In genomic region chr3:55001677-55002076, GRCm38 (mm10) we compare ENCODE assay signal across 21 mouse cellular contexts. TPM values are rescaled to one million over a fixed set of nuclear protein-coding genes. Genes with fewer than 3 reads are reported as not detected.
DNase-seq lines count a peak whose midpoint lies in the region; ATAC-seq and TF ChIP-seq lines count a peak whose summit lies in the region.
"Had no signal": no experiment of that assay in that cellular context is flagged by ENCODE, and none has a peak within 500 bp of the region (broad histone marks: within the 10 kb centered on the region; RNA-seq: fewer than 3 reads in every experiment).

No protein-coding gene starts in this region.

- DNase-seq in hindbrain, embryonic 11.5 days (ENCODE audit: low spot score) = peak; percentile 13
- no peak for DNase-seq in hindbrain, embryonic 14.5 days (ENCODE audit: low spot score)
- no peak for DNase-seq in lung, embryonic 14.5 days
- no peak for DNase-seq in lung, postnatal 25 days (ENCODE audit: low spot score)
- peak; percentile 69 for DNase-seq in ZHBTc4 (ENCODE audit: low read depth, low spot score)
- DNase-seq in right cerebral cortex, postnatal 36 days (ENCODE audit: low spot score in 2 of 2) = no peak
- DNase-seq in c-Kit-positive CD71-positive TER-119-positive erythroid progenitor cells, embryonic 14.5 days (ENCODE audit: low spot score) = no peak
- DNase-seq: adrenal gland, postnatal 36 days; kidney, postnatal 14 days; layer of hippocampus, adult 9-11 months; lung, adult 2 months; retina, postnatal 1 day; spleen, adult 18-20 months; thymus, postnatal 25 days had no signal

- H3K4me3 ChIP-seq in hindbrain, embryonic 11.5 days (ENCODE audit: low read depth, low read length) = no peak overlapping the region
- no peak overlapping the region for H3K4me3 ChIP-seq in hindbrain, embryonic 14.5 days (replicated peaks; ENCODE audit: low read length)
- H3K4me3 ChIP-seq in lung, embryonic 14.5 days (ENCODE audit: low read depth, low read length) = no peak overlapping the region
- H3K4me3 ChIP-seq in ES-Bruce4 (ENCODE audit: low read depth, low read length) = no peak overlapping the region
- H3K4me3 ChIP-seq: heart, embryonic 12.5 days; limb, embryonic 13.5 days; midbrain, embryonic 12.5 days; stomach, embryonic 15.5 days had no signal

- H3K4me2 ChIP-seq in hindbrain, embryonic 11.5 days (replicated peaks; ENCODE audit: low read depth, low read length) = no peak overlapping the region
- no peak overlapping the region for H3K4me2 ChIP-seq in hindbrain, embryonic 14.5 days (replicated peaks)
- H3K4me2 ChIP-seq in lung, embryonic 14.5 days = no peak overlapping the region
- H3K4me2 ChIP-seq: heart, embryonic 12.5 days; limb, embryonic 13.5 days; midbrain, embryonic 12.5 days; stomach, embryonic 15.5 days had no signal

- peak; percentile 44 for TF ChIP-seq CTCF in lung, embryonic 14.5 days (IDR thresholded peaks at IDR 0.05; ENCODE audit: low read depth)
- TF ChIP-seq CTCF in ES-Bruce4 (IDR thresholded peaks at IDR 0.05; ENCODE audit: low read depth, low read length) = peak; percentile 4

- TF ChIP-seq EP300 in ES-Bruce4 (IDR thresholded peaks at IDR 0.05; ENCODE audit: insufficient read depth, low read depth, low read length) = no peak

- WGBS in hindbrain, embryonic 11.5 days = 67% methylated on average over 4 of the region's 4 CpGs
- WGBS in hindbrain, embryonic 14.5 days = 63% methylated on average over 4 of the region's 4 CpGs
- 59% methylated on average over 4 of the region's 4 CpGs for WGBS in lung, embryonic 14.5 days

- no peaks in the 10 kb centered on the region for H3K9me3 ChIP-seq in hindbrain, embryonic 11.5 days (ENCODE audit: control insufficient read depth, low read length)
- H3K9me3 ChIP-seq in hindbrain, embryonic 14.5 days (ENCODE audit: control insufficient read depth, low read length) = no peaks in the 10 kb centered on the region
- H3K9me3 ChIP-seq in lung, embryonic 14.5 days (ENCODE audit: low read depth, low read length) = no peaks in the 10 kb centered on the region
- no peaks in the 10 kb centered on the region for H3K9me3 ChIP-seq in ES-Bruce4 (replicated peaks; ENCODE audit: control insufficient read depth, insufficient read depth, low read length, poor library complexity, severe bottlenecking)
- H3K9me3 ChIP-seq: limb, embryonic 13.5 days; midbrain, embryonic 12.5 days; stomach, embryonic 15.5 days had no signal

- no peak for ATAC-seq in hindbrain, embryonic 11.5 days (ENCODE audit: low FRiP score)
- no peak for ATAC-seq in hindbrain, embryonic 14.5 days (ENCODE audit: low FRiP score)
- ATAC-seq in lung, embryonic 14.5 days (ENCODE audit: insufficient read depth) = no peak

- TF ChIP-seq POLR2A in ES-Bruce4 (IDR thresholded peaks at IDR 0.05; ENCODE audit: insufficient read depth, low read length) = no peak

- no peaks in the 10 kb centered on the region for H3K27me3 ChIP-seq in hindbrain, embryonic 11.5 days (ENCODE audit: control insufficient read depth, insufficient read depth, low read length)
- H3K27me3 ChIP-seq in hindbrain, embryonic 14.5 days (ENCODE audit: control insufficient read depth, insufficient read depth, low read length) = no peaks in the 10 kb centered on the region
- no peaks in the 10 kb centered on the region for H3K27me3 ChIP-seq in lung, embryonic 14.5 days (ENCODE audit: insufficient read depth, low read length)
- H3K27me3 ChIP-seq in ES-Bruce4 (ENCODE audit: control insufficient read depth, insufficient read depth, low read length, poor library complexity, severe bottlenecking) = no peaks in the 10 kb centered on the region
- H3K27me3 ChIP-seq: heart, embryonic 12.5 days; limb, embryonic 13.5 days; stomach, embryonic 15.5 days had no signal

- no peaks in the 10 kb centered on the region for H3K4me1 ChIP-seq in hindbrain, embryonic 11.5 days (replicated peaks; ENCODE audit: control insufficient read depth, insufficient read depth, low read length)
- no peaks in the 10 kb centered on the region for H3K4me1 ChIP-seq in hindbrain, embryonic 14.5 days (replicated peaks; ENCODE audit: control insufficient read depth, insufficient read depth, low read length)
- H3K4me1 ChIP-seq in lung, embryonic 14.5 days (ENCODE audit: insufficient read depth) = peaks cover 3% of the 10 kb centered on the region; the same call in 1 of the 2 replicates
- H3K4me1 ChIP-seq in ES-Bruce4 (ENCODE audit: control insufficient read depth, insufficient read depth, low read length) = no peaks in the 10 kb centered on the region
- H3K4me1 ChIP-seq: heart, embryonic 12.5 days; limb, embryonic 13.5 days; midbrain, embryonic 12.5 days; stomach, embryonic 15.5 days had no signal

- no peak overlapping the region for H3K9ac ChIP-seq in hindbrain, embryonic 11.5 days (ENCODE audit: low read depth, low read length)
- H3K9ac ChIP-seq in hindbrain, embryonic 14.5 days = no peak overlapping the region
- H3K9ac ChIP-seq in lung, embryonic 14.5 days = no peak overlapping the region
- no peak overlapping the region for H3K9ac ChIP-seq in ES-Bruce4 (ENCODE audit: low read depth, poor library complexity, severe bottlenecking)
- H3K9ac ChIP-seq: heart, embryonic 12.5 days; limb, embryonic 13.5 days; midbrain, embryonic 12.5 days; stomach, embryonic 15.5 days had no signal

- no peak overlapping the region for H3K27ac ChIP-seq in hindbrain, embryonic 11.5 days (ENCODE audit: low read depth, low read length)
- H3K27ac ChIP-seq in hindbrain, embryonic 14.5 days = no peak overlapping the region
- H3K27ac ChIP-seq in lung, embryonic 14.5 days (ENCODE audit: low read depth) = no peak overlapping the region
- no peak overlapping the region for H3K27ac ChIP-seq in ES-Bruce4 (ENCODE audit: insufficient read depth, low read length)
- H3K27ac ChIP-seq: limb, embryonic 13.5 days; macrophage; midbrain, embryonic 12.5 days; stomach, embryonic 15.5 days had no signal

- no peaks in the 10 kb centered on the region for H3K36me3 ChIP-seq in hindbrain, embryonic 11.5 days (ENCODE audit: control insufficient read depth, insufficient read depth, low read length)
- no peaks in the 10 kb centered on the region for H3K36me3 ChIP-seq in hindbrain, embryonic 14.5 days (replicated peaks; ENCODE audit: control insufficient read depth, insufficient read depth)
- H3K36me3 ChIP-seq in lung, embryonic 14.5 days (ENCODE audit: insufficient read depth) = no peaks in the 10 kb centered on the region
- H3K36me3 ChIP-seq in ES-Bruce4 (ENCODE audit: control insufficient read depth, insufficient read depth, low read length, poor library complexity, severe bottlenecking) = no peaks in the 10 kb centered on the region
- H3K36me3 ChIP-seq: heart, embryonic 12.5 days; limb, embryonic 13.5 days; midbrain, embryonic 12.5 days; stomach, embryonic 15.5 days had no signal

RNA-seq across cellular contexts. Expression of gene Ccna1, which starts 53.6 kb away (rescaled TPM):
- polyA plus RNA-seq in hindbrain, embryonic 11.5 days (2014; fragmentation: Nextera tagmentation; extraction: Ambion mirVana) = 1.6 and 3.7 TPM in 2 replicates
- 1.5 and 1.7 TPM in 2 replicates for polyA plus RNA-seq in hindbrain, embryonic 14.5 days (2014; fragmentation: Nextera tagmentation; extraction: Ambion mirVana)
- polyA plus RNA-seq in lung, embryonic 14.5 days (2014; fragmentation: Nextera tagmentation; extraction: Ambion mirVana) = 1.4 and 1.5 TPM in 2 replicates
- 1.7 and 3.6 TPM in 2 replicates for polyA plus RNA-seq in ES-Bruce4 (2011; ENCODE audit: insufficient read depth, insufficient read length, low read depth, missing spikeins)
- polyA plus RNA-seq: C2C12, macrophage had no signal

Comparison
In these comparisons a context has a peak if more than half of its experiments do, and no peak if none do; other contexts are left out.
1. DNase-seq: peak in hindbrain, embryonic 11.5 days (single experiment) and ZHBTc4 (single experiment); none in hindbrain, embryonic 14.5 days (single experiment), lung, embryonic 14.5 days (single experiment), lung, postnatal 25 days (single experiment), right cerebral cortex, postnatal 36 days (0 of 2) and c-Kit-positive CD71-positive TER-119-positive erythroid progenitor cells, embryonic 14.5 days (single experiment).